Mouse (Mus musculus) regulatory T cell (primary cell): ENCODE data around the gene Tmtc2.
"Not testable (repeated sequence)": the region's sequence is repeated elsewhere in the genome, so short reads cannot be mapped to it uniquely, and the experiment has no call there.

ENCODE experiments used
- in situ Hi-C: fragments of 300-600 bp; cut with MboI, MseI; formaldehyde crosslinking; loops from one replicate; pipeline ENCODE4 v1.15.1; 2025; ENCODE audit warnings: high pct_unique_total_duplicates

Gene Tmtc2

GRCm38 (mm10) chr10:105292961-105293360 lies 281.3 kb downstream of the Tmtc2 start:
- in situ Hi-C loops = no loop called here

- in situ Hi-C loops = loop anchor here (10.0 kb wide), 1 partner anchor 1034 kb away; no protein-coding TSS in a partner anchor
Measured at GRCm38 (mm10) chr10:105288472-105288871, 285.8 kb downstream of the Tmtc2 start.

- in situ Hi-C loops = loop anchor here (10.0 kb wide), 1 partner anchor 1033 kb away; no protein-coding TSS in a partner anchor
Measured at GRCm38 (mm10) chr10:105287575-105287974, 286.7 kb downstream of the Tmtc2 start.

- in situ Hi-C loops = loop anchor here (10.0 kb wide), 1 partner anchor 1032 kb away; no protein-coding TSS in a partner anchor
Measured at GRCm38 (mm10) chr10:105287064-105287463, 287.2 kb downstream of the Tmtc2 start.

GRCm38 (mm10) chr10:105286221-105286620 lies 288.0 kb downstream of the Tmtc2 start:
- in situ Hi-C loops = loop anchor here (10.0 kb wide), 1 partner anchor 1031 kb away; no protein-coding TSS in a partner anchor

DNA sequence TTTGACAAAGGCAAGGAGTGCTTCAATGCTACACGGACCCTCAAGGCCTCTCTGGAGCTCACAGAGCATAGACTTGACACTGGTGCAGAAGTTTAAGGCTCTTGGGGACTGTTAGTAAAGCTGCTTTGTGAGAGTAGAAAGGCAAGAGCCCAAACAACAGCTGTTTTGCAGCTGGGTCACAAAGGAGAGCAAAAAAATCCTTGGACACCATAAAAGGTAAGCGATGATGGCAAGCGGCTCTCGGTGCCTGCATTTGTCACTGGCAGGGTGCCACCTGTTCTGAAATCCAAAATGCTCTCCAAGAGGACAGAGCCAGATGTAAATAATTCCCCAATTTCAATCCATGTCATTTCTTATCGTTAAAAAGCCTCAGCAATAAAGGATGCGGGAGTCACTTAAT lies 290.1 kb downstream of the Tmtc2 start:
- in situ Hi-C loops = loop anchor here (10.0 kb wide), 1 partner anchor 1029 kb away; no protein-coding TSS in a partner anchor

- in situ Hi-C loops = loop anchor here (10.0 kb wide), 1 partner anchor 1026 kb away; no protein-coding TSS in a partner anchor
Measured at GRCm38 (mm10) chr10:105280933-105281332, 293.3 kb downstream of the Tmtc2 start.

GRCm38 (mm10) chr10:105260053-105260452 lies 314.2 kb downstream of the Tmtc2 start:
- in situ Hi-C loops = no loop called here

GRCm38 (mm10) chr10:105238291-105238690 lies 336.0 kb downstream of the Tmtc2 start:
- in situ Hi-C loops = not testable (repeated sequence)

GRCm38 (mm10) chr10:105232864-105233263 lies 341.4 kb downstream of the Tmtc2 start:
- in situ Hi-C loops = no loop called here

DNA sequence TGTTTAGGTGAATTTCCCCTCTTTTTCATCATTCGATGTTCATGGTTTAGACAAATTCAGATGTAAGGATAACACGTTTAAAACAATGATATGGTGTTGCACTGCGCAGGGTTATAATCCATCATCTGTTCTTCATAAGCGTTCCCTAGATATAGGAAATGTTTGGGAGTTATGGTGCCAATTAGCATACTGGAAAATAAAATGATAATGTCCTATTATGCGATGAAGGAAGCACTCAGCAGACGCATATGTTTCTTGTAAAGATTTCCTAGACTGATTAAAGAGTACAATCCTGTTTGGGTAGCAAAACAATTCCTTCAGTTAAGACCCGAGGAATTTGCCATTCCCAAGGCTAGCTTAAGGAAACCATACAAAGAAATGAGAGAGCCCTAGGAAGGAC lies 343.8 kb downstream of the Tmtc2 start:
- in situ Hi-C loops = no loop called here

DNA sequence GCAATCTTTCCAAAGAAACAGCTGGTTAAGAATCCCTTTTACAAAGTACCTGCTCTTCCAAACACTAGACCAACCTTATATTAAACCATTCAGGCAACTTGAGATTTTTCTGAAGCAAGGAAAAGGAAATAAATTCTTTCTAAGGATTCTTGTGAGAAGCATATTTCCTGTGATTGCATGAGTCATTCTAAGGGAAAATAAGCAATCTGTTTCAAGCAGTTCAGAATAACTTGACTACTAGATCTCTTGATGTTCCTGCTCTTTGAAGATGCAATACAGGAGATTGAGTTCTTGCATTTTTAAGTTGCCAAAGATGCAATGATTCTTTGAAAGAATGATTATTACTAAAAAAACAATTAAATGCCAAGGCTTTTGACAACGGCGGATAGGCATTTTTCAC lies 345.6 kb downstream of the Tmtc2 start:
- in situ Hi-C loops = no loop called here

- in situ Hi-C loops = no loop called here
Measured at GRCm38 (mm10) chr10:105227631-105228030, 346.6 kb downstream of the Tmtc2 start.

- in situ Hi-C loops = no loop called here
Measured at GRCm38 (mm10) chr10:105225714-105226113, 348.5 kb downstream of the Tmtc2 start.

DNA sequence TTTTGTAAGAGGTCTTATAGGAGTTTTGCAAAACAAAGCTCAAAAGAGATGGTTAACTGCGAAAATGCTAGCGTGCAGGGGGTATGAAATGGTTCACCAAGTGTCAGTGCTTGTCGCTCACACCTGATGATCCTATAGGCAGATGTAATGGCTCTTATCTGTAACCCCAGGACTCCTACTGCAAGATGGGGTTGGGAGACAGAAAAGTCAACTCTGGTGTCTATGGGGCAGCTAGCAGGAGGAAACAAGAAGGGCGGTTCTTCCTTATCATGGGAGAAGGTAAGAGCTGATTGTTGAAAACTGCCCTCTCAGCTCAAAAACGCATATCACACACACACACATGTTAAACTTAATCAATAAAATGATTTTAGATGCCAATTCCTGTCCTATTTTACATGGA lies 351.3 kb downstream of the Tmtc2 start:
- in situ Hi-C loops = no loop called here

DNA sequence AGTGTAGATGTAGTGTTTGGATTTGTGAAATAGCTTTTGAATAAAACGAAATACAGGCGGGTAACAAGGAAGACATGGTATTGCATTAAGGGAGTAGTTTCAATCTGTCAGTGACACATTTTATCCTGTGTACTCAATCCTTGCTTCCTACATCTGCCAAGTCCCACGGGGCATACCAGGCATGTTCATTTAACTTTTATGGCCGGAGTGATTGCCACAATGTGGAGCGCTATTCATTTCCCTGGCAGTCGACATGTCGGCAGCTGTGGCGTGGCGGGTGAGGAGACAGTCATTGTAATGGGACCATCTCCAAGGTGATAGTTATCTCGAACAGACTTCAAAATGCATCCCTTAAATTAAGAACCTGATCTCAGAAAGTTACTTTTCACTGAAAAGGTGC lies 372.8 kb downstream of the Tmtc2 start:
- in situ Hi-C loops = no loop called here

- in situ Hi-C loops = no loop called here
Measured at GRCm38 (mm10) chr10:105200678-105201077, 373.6 kb downstream of the Tmtc2 start.

DNA sequence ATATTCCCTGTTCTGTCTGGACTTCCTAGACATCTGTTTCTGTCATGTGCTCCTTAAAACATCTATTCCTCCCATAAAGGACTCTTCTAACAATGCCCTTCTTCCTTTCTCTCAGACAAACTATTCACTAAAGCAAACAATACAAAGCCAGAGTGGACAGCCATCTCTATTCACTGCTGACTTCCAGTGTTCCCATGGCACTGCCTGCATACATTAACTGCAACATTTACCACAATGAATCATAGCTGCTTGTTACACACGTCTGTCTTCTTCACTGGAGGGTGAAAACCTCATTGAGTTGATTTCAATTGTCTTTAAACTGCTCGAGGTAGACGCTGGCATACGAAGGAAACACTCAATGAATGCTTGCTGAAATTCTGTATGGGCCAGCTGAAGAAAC lies 374.2 kb downstream of the Tmtc2 start:
- in situ Hi-C loops = no loop called here

- in situ Hi-C loops = no loop called here
Measured at GRCm38 (mm10) chr10:105199515-105199914, 374.7 kb downstream of the Tmtc2 start.

DNA sequence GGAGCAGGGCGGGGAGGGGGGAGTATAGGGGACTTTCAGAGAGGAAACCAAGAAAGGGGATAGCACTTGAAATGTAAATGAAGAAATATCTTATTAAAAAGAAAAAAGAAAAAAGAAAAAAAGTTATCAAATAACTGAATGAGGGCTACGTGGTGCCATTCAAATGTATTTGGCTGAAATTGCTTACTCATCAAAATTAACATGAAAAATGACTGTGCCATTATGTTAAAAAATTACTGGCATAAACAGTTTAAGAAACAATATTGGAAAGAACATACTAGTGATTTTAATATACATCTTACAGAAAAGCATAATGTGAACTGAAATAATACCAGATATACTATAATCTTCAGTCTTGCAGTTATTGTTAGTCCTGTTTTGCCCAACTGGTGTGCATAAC lies 378.9 kb downstream of the Tmtc2 start:
- in situ Hi-C loops = no loop called here

DNA sequence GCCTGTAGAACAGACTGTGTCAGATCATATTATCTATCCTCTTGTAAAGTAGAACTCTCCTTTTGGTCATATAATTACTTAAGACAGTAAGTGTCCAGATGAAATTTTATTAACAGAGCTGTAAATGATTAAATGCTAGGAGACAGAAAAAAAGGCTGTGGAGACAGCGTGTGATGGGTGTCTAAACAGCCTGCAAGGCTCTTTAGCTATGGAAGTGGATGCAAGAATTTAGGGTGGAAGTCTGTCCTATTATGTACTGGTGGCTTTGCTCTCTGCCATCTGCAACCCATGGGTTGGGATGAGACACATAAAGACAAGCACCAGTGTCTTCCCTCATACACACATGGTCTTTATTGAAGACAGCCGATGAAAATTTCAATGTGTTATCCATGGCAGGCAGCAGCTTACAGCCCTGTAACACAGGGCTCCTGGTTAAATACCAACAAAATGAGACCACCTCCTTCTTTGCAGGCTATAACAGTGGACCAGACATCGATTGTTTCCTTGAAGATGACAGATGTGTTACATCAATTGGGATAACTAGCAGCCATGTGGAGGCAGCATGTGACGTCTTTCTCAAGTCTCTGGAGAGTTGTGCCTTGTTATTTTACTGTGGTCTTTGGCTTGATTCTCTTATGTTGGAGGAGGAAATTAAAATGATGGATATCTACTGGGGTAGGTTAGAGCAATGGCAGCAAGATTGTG lies 380.3 kb downstream of the Tmtc2 start:
- in situ Hi-C loops = no loop called here

DNA sequence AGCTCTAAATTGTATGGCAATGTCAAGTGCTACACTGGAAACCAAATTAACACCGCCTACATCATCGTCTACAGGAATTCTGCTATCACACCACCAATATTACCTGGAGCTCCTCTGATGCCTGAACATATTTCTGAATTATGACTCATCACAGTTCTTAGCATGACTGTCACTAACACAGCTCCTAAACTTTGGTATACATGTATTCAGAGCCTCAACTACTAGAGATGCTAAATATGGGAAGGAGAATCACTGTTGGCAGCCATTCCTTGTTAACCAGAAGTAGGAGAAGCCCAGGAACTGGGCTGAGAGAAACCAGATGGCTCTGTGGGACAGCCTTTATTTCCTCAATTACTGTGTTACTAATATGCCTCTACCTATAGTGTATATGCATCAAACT lies 382.2 kb downstream of the Tmtc2 start:
- in situ Hi-C loops = no loop called here

GRCm38 (mm10) chr10:105189746-105190145 lies 384.5 kb downstream of the Tmtc2 start:
- in situ Hi-C loops = no loop called here
